Mouse (Mus musculus) cerebellum, adult 18-20 months (tissue): ENCODE results near the gene Tsen34.

ENCODE experiments used
- DNase-seq, 2 experiments: peaks; one replicate each; pipeline ENCODE4 v3.0.0; 2021

Gene Tsen34

DNA sequence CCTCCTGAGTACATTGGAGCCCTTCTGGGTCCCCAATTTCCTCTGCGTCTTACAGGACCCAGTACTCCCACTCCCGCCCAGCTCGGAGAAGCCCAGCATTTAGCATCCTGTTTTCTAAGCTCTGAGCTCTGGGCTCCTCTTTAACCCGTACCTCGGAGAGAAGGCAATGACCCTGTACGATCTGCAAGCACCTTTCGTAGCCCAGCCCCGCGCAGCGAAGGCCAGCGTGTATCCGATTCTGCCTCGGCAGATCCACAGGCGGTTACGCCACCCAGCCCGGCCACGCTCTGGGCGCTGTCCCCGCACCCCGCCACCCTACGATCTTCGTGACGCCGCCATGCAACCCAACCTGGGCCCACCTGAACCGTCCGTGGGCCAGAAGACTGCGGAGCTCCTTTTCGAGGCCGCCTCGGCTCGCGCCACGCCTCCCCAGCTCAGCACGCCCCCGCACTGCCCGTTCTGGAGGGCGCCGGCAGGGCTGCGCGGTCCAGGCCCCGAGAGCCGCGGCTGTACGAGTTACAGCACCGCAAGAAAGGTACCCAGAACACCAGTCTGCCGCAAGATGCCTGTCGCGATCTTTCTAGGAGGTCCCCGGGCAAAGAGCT lies at the start of gene Tsen34:
Gene Tsen34, plus strand, starts transcription at position 482 of the 605 bp plus-strand sequence.
- DNase-seq: no peak

- DNase-seq: no peak
Measured at GRCm38 (mm10) chr7:3643412-3643811, 49.3 kb upstream of the Tsen34 start.

GRCm38 (mm10) chr7:3643843-3644242 lies 48.8 kb upstream of the Tsen34 start:
- no peak for DNase-seq

DNA sequence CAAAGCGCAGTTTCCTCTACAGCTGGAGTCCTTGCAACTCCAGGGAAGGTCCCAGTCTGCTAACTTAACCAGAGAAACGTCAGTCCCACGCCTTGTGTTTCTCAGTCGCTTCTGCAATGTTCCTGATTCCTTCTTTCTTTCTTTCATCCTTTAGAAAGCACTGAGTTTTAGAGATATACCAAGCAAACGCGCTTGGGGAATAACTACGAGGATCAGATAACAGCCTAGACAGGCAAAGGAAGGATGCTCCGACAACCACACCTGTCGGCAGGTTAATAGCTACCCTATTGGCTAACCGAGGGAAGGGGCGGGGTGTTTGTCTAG lies 48.4 kb upstream of the Tsen34 start:
- peak in 1 of 2 experiments; percentile 98 for DNase-seq

- peak; percentile 96 to 99 for DNase-seq
Measured at GRCm38 (mm10) chr7:3644672-3645487, 47.8 kb upstream of the Tsen34 start, which contains the start of gene Cnot3. Gene Cnot3 (plus strand): TSS chr7:3645268.

- no peak for DNase-seq
Measured at GRCm38 (mm10) chr7:3645488-3646025, 47.1 kb upstream of the Tsen34 start.

- no peak for DNase-seq
Measured at GRCm38 (mm10) chr7:3646188-3646587, 46.5 kb upstream of the Tsen34 start.

GRCm38 (mm10) chr7:3646641-3647040 lies 46.0 kb upstream of the Tsen34 start:
- no peak for DNase-seq

DNA sequence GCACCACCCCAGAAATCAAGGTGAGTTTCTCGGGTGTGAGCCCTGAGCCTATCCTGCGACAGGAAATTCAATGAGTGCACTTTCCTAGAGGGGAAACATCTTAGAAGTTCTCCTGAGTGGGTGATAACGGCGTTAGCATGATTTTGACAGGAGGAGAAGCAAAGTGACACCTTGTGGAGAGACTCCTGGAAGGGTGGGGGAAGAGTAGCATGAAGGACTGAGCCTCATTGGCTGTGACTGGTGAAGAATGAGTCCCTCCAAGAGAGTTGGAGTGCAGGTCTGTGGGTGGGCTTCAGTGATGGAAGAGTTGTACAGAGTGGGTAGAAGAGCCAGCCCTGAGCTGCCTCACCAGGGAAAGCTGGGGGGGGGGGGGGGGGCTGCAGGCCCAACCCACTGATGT lies 35.7 kb upstream of the Tsen34 start:
- no peak for DNase-seq

GRCm38 (mm10) chr7:3658578-3658977 lies 34.1 kb upstream of the Tsen34 start:
- DNase-seq: no peak

DNA sequence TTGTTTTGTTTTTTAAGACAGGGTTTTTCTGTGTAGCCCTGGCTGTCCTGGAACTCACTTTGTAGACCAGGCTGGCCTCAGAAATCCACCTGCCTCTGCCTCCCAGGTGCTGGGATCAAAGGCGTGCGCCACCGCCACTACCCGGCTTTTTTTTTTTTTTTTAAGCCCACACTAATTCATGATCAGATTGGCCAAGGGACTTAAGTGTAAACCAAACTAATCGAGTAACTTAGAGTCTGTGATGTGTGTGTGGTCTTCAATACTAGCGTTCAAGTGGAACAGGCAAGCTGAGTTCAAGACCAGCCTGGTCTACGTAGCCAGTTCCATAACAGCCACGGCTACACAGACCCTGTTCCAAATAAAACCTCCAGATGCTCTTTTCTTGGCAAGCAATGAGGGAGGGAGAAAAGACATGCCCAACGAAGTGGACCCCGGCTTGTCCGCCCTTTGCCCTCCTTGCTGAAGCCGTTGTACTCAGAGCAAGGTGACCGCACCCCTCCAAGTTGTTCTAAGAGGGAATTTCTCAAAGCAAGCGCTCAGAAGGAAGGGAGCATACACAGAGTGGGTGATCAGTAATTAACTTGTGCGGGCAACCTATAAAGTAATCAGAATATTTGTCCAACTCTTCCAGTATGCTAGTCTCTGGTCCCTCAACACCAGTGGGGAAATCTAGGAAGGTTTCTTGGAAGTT lies 28.0 kb upstream of the Tsen34 start:
- no peak for DNase-seq

GRCm38 (mm10) chr7:3665215-3666114 lies 27.2 kb upstream of the Tsen34 start, which contains the start of gene Leng1:
Gene Leng1 (minus strand): TSS chr7:3665840.
- DNase-seq: peak; percentile 95 to 98

- DNase-seq: no peak
Measured at GRCm38 (mm10) chr7:3666921-3667391, 25.7 kb upstream of the Tsen34 start.

GRCm38 (mm10) chr7:3674507-3675227 lies 18.0 kb upstream of the Tsen34 start:
- DNase-seq: peak; percentile 84 to 87

GRCm38 (mm10) chr7:3675228-3675548 lies 17.5 kb upstream of the Tsen34 start:
- no peak for DNase-seq

DNA sequence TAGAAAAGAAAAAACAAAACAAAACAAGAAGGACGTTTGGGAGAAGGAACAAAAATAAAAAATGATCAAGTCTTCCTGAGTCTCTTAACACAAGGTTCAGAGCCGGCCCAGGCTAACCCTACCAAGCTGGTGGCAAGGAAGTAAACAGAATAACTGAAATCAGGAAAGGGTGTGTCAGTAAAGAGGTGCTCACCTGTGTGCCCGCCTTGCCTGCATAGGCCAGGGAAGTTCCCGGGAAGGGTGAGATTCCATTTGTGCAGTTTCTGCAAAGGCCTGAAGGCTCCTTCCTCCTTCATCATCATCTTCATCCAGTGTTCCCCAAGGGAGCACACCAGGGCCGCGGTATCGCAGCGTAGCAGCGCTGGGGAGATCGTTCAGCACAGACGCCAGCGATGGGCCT lies 16.3 kb upstream of the Tsen34 start:
- no peak for DNase-seq

DNA sequence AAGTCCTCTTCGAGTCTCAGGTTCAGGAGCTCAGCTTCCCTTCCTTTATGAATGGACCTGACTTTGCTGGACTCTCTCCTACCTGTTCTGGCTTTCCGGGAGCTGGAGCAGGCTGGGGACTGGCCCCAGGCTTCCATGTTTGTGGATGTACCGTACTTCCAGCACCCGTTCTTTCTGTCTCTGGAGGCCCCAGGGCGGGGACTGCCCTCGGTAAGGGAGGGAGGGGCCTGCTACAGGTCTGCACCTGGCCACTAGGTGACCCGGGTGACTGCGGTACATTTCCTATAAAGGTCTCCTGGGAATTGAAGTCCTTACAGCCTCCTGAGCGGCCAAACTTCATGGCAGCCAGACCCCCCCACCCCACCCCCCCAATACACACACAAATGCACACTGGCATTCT lies 15.3 kb upstream of the Tsen34 start, which contains the start of gene Tmc4:
Gene Tmc4, minus strand, starts transcription at position 212 of the 400 bp plus-strand sequence.
- DNase-seq: no peak

DNA sequence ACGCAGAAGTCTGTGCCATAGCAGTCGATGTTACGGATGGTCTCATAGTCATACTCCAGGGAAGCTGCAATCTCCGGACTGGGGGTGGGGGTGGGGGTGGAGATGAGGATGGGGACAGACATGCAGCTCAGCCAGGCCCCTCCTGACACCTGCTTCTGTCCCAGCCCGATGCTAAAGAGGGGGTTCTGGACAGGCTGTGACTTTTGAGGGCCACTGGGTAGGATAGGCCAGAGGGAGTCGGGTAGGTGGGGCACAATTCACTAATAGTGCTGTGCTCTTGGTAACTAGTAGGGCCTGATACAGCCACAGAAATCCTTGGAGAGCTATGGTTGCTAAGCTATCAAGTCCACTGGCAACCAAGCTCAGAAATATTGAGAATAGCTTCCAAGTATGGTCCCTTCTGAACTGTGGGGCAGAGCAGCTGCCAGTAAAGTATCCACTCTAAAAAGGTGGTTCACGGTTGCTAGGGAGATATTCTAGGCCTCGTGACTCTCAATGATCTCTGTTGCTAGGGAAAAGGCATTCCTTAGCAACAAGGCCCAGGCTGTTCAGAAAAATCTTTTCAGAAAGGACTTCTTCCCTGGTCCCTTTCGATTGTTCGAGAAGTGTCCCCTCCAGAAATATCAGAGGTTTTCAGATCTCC lies 8.6 kb upstream of the Tsen34 start:
- DNase-seq: no peak

DNA sequence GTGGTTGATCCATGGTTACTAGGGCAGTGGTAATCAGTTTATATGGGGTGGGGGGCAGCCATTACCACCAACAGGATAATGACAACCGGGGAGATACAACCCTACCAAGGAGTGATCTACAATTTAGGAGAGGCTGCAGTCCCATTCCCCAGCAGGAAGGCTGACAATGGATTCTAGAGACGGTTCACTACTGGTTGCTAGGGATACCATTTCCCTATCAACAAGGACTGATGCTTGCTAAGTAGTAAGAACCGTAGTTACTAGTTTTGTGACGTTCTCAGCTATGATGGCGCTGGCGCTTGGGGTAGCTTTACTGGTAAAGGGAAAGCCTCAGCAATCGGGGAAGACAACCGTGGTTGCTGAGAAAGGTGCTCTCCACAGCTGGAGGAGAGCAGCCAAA lies 8.0 kb upstream of the Tsen34 start:
- no peak for DNase-seq

- peak; percentile 71 for DNase-seq
Measured at GRCm38 (mm10) chr7:3685400-3686187, 7.1 kb upstream of the Tsen34 start.
